Mouse (Mus musculus): ENCODE data around the gene Drd5.
A peak's percentile ranks its signal among the peaks of the same experiment; 100 is the strongest.

The Drd5 gene

GRCm38 (mm10) chr5:38318966-38319786 is at the start of gene Drd5:
TSS of gene Drd5 (plus strand) at chr5:38319367.
- no peak for DNase-seq (ENCODE audit: low spot score)

GRCm38 (mm10) chr5:38270942-38271341 is 48.2 kb upstream of the Drd5 start:
- DNase-seq (ENCODE audit: low spot score) = no peak

- DNase-seq (ENCODE audit: low spot score) = no peak
Measured at GRCm38 (mm10) chr5:38273831-38274230, 45.3 kb upstream of the Drd5 start.

GRCm38 (mm10) chr5:38275771-38276170 is 43.4 kb upstream of the Drd5 start, which contains the start of gene Otop1:
TSS of gene Otop1 (plus strand) at chr5:38275972.
- DNase-seq (ENCODE audit: low spot score) = no peak

- DNase-seq (ENCODE audit: low spot score) = no peak
Measured at GRCm38 (mm10) chr5:38276451-38276850, 42.7 kb upstream of the Drd5 start.

DNA sequence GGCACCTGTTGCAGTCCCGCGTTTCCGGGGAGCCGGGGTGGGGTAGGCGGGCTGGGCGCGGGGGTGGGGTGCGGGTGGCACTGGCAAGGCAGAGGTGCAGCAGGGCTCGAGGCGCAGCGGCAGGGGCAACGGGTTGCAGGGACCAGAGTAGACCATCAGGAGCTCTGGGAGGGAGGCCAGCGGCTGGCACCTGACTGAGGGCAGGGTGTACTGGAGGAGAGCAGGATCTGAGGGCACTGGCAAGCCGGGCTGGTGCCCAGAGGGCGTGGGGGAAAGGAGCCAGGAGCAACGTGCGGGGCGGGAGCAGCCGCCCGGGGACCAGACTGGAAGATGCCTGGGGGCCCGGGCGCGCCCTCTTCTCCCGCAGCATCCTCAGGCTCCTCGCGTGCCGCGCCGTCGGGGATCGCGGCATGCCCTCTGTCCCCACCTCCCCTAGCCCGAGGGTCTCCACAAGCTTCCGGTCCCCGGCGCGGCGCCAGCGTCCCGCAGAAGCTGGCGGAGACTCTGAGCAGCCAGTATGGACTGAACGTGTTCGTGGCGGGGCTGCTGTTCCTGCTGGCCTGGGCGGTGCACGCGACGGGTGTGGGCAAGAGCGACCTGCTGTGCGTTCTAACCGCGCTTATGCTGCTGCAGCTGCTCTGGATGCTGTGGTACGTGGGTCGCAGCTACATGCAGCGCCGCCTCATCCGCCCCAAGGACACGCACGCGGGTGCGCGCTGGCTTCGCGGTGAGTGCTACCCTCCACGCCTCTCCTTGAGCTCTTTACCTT is 41.9 kb upstream of the Drd5 start:
- DNase-seq (ENCODE audit: low spot score) = no peak

- no peak for DNase-seq (ENCODE audit: low spot score)
Measured at GRCm38 (mm10) chr5:38277936-38278600, 41.1 kb upstream of the Drd5 start.

DNA sequence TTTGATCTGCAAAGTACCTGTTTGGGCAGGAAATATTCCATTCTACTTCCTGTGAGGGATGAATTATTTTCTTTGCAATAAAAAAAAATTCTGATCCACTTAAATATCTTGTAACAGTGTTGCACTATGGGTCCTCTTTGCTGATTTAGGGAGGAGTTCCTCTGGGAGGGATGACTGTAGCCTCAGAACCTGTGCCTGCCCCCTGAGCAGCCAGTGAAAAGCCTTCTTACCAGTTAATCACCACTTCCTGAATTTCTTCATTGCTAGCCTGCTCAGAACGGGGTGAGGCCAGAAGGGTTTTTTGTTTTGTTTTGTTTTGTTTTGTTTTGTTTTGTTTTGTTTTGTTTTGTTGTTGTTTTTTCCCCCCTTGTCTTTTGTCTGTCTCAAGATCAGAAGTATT is 39.1 kb upstream of the Drd5 start:
- DNase-seq (ENCODE audit: low spot score) = no peak

GRCm38 (mm10) chr5:38285724-38286123 is 33.4 kb upstream of the Drd5 start:
- DNase-seq (ENCODE audit: low spot score) = no peak

DNA sequence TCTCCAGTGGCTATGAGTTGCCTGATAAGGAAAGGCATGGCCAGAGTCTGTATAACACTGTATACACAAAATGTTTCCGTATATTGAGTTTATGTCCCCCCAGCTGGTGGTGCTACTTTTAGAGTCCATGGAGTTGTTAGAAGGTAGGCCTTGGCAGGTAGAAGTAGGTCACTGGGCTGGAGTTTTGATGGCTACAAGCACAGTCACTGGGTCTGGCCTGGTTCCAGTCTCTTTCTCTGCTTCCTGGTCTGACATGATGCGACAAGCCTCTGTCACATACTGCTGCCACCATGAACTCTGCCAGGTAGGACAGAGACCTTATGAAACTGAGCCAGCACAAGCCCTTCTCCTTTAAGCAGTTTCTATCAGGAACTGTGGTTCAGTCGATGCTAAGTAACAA is 30.7 kb upstream of the Drd5 start:
- DNase-seq (ENCODE audit: low spot score) = no peak

GRCm38 (mm10) chr5:38301761-38302411 is 17.3 kb upstream of the Drd5 start:
- DNase-seq (ENCODE audit: low spot score) = no peak

DNA sequence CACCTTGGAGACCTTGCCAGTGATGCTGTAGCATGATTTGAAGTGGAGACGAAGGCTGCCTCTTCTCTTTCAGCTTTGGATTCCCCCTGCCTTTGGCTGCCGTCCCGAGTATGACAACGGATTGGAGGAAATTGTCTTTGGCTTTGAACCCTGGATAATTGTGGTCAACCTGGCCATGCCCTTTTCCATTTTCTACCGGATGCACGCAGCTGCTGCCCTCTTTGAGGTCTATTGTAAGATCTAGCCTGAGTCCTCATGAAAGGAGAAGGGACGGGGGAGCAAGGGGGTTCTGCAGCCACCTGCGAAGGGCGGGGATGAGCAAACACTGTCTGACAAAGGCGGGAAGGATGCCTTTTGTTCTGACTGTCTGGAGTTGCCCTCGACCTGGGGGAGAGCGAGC is 16.5 kb upstream of the Drd5 start:
- DNase-seq (ENCODE audit: low spot score) = no peak

- DNase-seq (ENCODE audit: low spot score) = no peak
Measured at GRCm38 (mm10) chr5:38305241-38305640, 13.9 kb upstream of the Drd5 start.

DNA sequence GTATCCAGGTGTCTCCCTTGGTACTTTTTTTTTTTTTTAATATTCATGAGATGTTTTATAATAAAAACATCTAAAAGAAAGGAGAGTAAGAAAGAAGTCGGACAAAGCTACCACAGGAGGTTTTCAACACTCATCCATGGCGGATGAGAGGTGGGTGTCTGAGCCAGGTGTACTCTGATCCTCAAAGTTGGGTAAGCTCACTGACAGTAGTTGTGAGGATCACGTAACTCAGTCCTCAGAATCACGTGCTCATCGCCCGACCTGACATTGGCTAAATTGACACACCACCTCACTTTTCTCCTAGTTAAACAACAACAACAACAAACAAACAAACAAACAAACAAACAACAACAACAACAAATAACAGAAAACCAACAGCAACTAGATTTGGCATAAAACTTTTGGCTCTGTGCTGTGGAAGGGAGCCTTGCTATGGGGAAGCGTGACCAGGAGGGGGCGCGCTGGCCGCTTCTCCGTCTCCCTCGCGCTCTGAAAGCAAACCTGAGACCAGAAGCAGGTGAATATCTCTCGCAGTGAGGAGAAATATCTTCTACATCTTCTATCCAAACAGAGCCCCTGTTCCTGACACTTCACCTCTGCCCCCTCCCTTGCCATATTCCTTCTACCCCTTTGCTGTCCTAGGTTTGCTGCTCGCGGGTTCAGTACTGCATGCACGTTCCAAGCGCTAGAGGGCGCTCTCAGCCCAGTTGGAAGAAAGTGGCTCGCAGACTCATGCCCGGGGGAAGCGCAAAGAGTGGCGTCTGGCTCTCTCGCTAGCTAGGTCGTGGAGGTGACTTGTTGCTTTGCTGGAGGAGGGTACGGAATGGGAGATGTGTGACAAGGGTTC is 11.7 kb upstream of the Drd5 start:
- DNase-seq (ENCODE audit: low spot score) = peak; percentile 54

GRCm38 (mm10) chr5:38308873-38309272 is 10.3 kb upstream of the Drd5 start:
- no peak for DNase-seq (ENCODE audit: low spot score)

GRCm38 (mm10) chr5:38309795-38310194 is 9.4 kb upstream of the Drd5 start:
- DNase-seq (ENCODE audit: low spot score) = no peak

GRCm38 (mm10) chr5:38333381-38333780 is 14.2 kb downstream of the Drd5 start:
- no peak for DNase-seq (ENCODE audit: low spot score)

DNA sequence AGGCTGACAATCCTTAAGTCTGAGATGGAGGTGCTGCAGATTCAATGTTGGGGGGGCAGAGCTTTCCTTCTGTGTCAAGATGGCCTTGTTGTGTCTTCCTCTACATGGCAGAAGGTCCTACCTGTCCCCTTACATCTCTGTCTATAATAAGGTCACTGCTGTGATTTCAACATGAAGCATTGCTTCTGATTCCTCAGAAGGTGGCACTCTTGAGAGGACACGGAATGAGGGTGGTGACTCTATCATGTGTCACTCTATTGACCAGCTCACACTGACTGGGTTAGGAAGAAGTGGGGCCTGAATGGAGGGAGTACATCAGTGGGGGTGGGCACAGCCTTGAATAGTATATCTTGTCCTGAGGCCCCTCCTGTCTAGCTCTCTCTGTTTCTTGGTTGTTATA is 15.4 kb downstream of the Drd5 start:
- no peak for DNase-seq (ENCODE audit: low spot score)

GRCm38 (mm10) chr5:38343101-38343500 is 23.9 kb downstream of the Drd5 start:
- DNase-seq (ENCODE audit: low spot score) = no peak

DNA sequence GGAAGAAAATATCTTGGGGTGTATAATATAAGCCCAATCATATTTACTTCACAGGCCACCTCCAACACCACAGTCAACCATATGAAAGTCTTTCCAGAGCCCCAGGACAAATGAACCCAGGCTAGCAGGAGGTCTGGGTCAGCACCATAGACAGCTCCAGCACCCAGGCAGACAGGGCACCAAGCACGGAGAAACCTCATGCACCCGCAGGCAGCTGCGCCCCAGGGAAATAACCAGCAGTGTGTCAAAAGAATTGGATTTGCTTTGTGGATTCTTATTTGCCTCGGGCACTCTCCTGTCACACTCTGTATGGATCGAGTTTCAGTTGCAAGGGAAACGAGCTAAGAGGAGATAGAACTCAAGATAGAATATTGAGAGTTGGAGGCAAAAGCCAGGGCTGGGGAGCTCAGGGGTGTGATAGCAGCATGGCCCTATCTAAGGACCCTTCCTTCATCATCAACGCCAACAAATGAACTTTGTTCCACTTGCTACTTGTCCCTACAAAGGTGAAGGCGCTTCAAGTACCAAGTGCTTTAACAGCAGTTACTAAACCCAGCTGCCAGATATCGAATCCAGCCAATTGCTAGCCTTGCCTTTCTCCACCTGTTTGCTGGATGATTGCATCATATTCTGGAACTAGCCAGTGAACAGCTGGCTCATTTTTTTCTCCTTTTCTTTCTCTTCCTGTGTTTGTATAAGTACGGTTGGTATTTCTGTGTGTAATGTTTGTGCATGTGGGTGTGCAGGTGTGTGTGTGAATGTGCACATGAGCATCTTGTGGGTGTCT is 27.7 kb downstream of the Drd5 start:
- no peak for DNase-seq (ENCODE audit: low spot score)

Measured in urinary bladder, postnatal 10 days (tissue).